Mouse (Mus musculus): Measurements from ENCODE around the gene Slc25a24. TPM values are rescaled to one million over a fixed set of nuclear protein-coding genes. Genes with fewer than 3 reads are reported as not detected.

Gene Slc25a24
- polyA plus RNA-seq, 1 experiment from 2014 or later: 7.5 TPM

- Histone ChIP-seq H3K4me2 (ENCODE audit: low read length) (no peak overlapping the region), H3K36me3 (ENCODE audit: control insufficient read depth, insufficient read depth, low read length) (no peaks in the 10 kb centered on the region), H3K27ac (replicated peaks; ENCODE audit: low read depth, low read length) (peak overlapping the region; percentile 32; the same call in 1 of the 2 replicates), H3K9ac (replicated peaks; ENCODE audit: low read length) (0 out of 2 replicates have a peak overlapping the region, but pooled peaks have one; percentile 12), H3K4me1 (ENCODE audit: control insufficient read depth, insufficient read depth, low read length) (peaks cover 4% of the 10 kb centered on the region; the same call in 1 of the 2 replicates), H3K27me3 (ENCODE audit: control insufficient read depth, insufficient read depth, low read length) (no peaks in the 10 kb centered on the region), H3K9me3 (ENCODE audit: control insufficient read depth, low read length) (no peaks in the 10 kb centered on the region), H3K4me3 (replicated peaks; ENCODE audit: low read depth, low read length) (no peak overlapping the region)
- ATAC-seq (ENCODE audit: low FRiP score, low TSS enrichment) (no peak), DNase-seq (peak; percentile 17)
- 47% methylated on average over 6 of the region's 6 CpGs for WGBS
Observed at GRCm38 (mm10) chr3:109178705-109179104, 55.8 kb downstream of the Slc25a24 start.

DNA sequence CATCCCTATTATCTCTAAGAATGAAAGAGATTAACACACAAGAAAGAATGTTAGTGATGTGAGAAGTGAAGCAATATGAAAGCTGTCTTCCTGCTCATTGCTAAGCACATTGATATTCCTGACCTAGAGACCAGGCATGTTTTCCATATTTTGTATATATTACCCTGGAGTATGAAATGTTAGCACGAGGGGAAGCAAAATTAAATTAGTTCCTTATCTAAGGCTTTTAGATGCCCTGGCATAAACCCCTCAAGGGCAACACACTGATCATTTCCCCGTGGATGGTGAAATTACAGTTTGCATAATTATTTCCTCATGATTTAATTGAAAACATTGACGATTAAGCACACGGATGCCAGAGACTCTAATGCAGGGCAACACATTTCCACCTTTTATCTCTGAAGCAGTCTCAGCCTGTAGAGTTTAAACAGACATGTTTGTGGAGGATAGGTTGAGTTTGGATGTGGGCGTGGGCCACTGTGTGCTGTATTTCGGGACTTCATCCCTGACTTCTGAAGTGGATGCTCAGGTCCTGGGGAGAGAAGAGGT is 56.7 kb downstream of the Slc25a24 start:
- Histone ChIP-seq H3K4me2 (ENCODE audit: low read length) (no peak overlapping the region), H3K4me1 (ENCODE audit: control insufficient read depth, insufficient read depth, low read length) (peaks cover 4% of the 10 kb centered on the region; the same call in 1 of the 2 replicates), H3K9ac (replicated peaks; ENCODE audit: low read length) (no peak overlapping the region), H3K4me3 (replicated peaks; ENCODE audit: low read depth, low read length) (no peak overlapping the region), H3K27me3 (ENCODE audit: control insufficient read depth, insufficient read depth, low read length) (no peaks in the 10 kb centered on the region), H3K27ac (replicated peaks; ENCODE audit: low read depth, low read length) (no peak overlapping the region), H3K9me3 (ENCODE audit: control insufficient read depth, low read length) (no peaks in the 10 kb centered on the region), H3K36me3 (ENCODE audit: control insufficient read depth, insufficient read depth, low read length) (no peaks in the 10 kb centered on the region)
- WGBS: 55% methylated on average over 6 of the region's 6 CpGs
- ATAC-seq (ENCODE audit: low FRiP score, low TSS enrichment): no peak; the same call in 1 of the 2 replicates
- DNase-seq: peak; percentile 43

GRCm38 (mm10) chr3:109196166-109196565 is 73.2 kb downstream of the Slc25a24 start:
- ATAC-seq (ENCODE audit: low FRiP score, low TSS enrichment) (no peak), DNase-seq (no peak)
- Histone ChIP-seq H3K4me1 (ENCODE audit: control insufficient read depth, insufficient read depth, low read length) (no peaks in the 10 kb centered on the region), H3K36me3 (ENCODE audit: control insufficient read depth, insufficient read depth, low read length) (no peaks in the 10 kb centered on the region), H3K9me3 (ENCODE audit: control insufficient read depth, low read length) (no peaks in the 10 kb centered on the region), H3K4me2 (ENCODE audit: low read length) (no peak overlapping the region), H3K27me3 (ENCODE audit: control insufficient read depth, insufficient read depth, low read length) (no peaks in the 10 kb centered on the region), H3K4me3 (replicated peaks; ENCODE audit: low read depth, low read length) (no peak overlapping the region), H3K27ac (replicated peaks; ENCODE audit: low read depth, low read length) (no peak overlapping the region), H3K9ac (replicated peaks; ENCODE audit: low read length) (no peak overlapping the region)
- WGBS: 88% methylated on average over 2 of the region's 2 CpGs

GRCm38 (mm10) chr3:109199280-109199679 is 76.3 kb downstream of the Slc25a24 start:
- Histone ChIP-seq H3K4me3 (replicated peaks; ENCODE audit: low read depth, low read length) (no peak overlapping the region), H3K9ac (replicated peaks; ENCODE audit: low read length) (no peak overlapping the region), H3K4me1 (ENCODE audit: control insufficient read depth, insufficient read depth, low read length) (no peaks in the 10 kb centered on the region), H3K27me3 (ENCODE audit: control insufficient read depth, insufficient read depth, low read length) (no peaks in the 10 kb centered on the region), H3K36me3 (ENCODE audit: control insufficient read depth, insufficient read depth, low read length) (no peaks in the 10 kb centered on the region), H3K27ac (replicated peaks; ENCODE audit: low read depth, low read length) (no peak overlapping the region), H3K4me2 (ENCODE audit: low read length) (no peak overlapping the region), H3K9me3 (ENCODE audit: control insufficient read depth, low read length) (no peaks in the 10 kb centered on the region)
- DNase-seq (peak; percentile 18), ATAC-seq (ENCODE audit: low FRiP score, low TSS enrichment) (no peak)
- WGBS: 87% methylated on average over 1 of the region's 1 CpGs

DNA sequence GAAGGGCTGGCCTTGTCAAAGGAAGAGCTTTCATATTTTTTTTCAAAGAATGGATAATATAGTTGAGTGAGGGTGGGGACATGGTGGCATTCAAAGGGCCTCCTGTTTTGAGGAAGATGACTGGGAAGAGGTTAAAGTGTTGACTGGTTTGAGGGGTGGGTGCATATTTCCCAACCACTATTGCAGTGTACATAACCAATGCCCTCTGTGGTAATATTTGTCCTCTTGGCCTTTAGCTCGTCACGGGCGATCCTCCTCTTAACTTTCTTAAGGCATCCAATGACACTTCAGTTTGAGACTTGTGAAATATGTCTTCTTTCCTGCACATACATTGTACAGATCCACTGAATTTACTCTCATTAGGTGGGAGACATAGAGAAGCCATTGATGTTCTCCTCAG is 89.4 kb downstream of the Slc25a24 start:
- Histone ChIP-seq H3K4me3 (replicated peaks; ENCODE audit: low read depth, low read length) (no peak overlapping the region), H3K4me2 (ENCODE audit: low read length) (no peak overlapping the region), H3K9me3 (ENCODE audit: control insufficient read depth, low read length) (no peaks in the 10 kb centered on the region), H3K9ac (replicated peaks; ENCODE audit: low read length) (no peak overlapping the region), H3K27me3 (ENCODE audit: control insufficient read depth, insufficient read depth, low read length) (no peaks in the 10 kb centered on the region), H3K4me1 (ENCODE audit: control insufficient read depth, insufficient read depth, low read length) (no peaks in the 10 kb centered on the region), H3K36me3 (ENCODE audit: control insufficient read depth, insufficient read depth, low read length) (no peaks in the 10 kb centered on the region), H3K27ac (replicated peaks; ENCODE audit: low read depth, low read length) (no peak overlapping the region)
- no peak for DNase-seq
- WGBS: 95% methylated on average over 3 of the region's 3 CpGs
- ATAC-seq (ENCODE audit: low FRiP score, low TSS enrichment): no peak

- DNase-seq (no peak), ATAC-seq (ENCODE audit: low FRiP score, low TSS enrichment) (no peak)
- Histone ChIP-seq H3K27me3 (ENCODE audit: control insufficient read depth, insufficient read depth, low read length) (no peaks in the 10 kb centered on the region), H3K36me3 (ENCODE audit: control insufficient read depth, insufficient read depth, low read length) (no peaks in the 10 kb centered on the region), H3K9me3 (ENCODE audit: control insufficient read depth, low read length) (no peaks in the 10 kb centered on the region), H3K4me1 (ENCODE audit: control insufficient read depth, insufficient read depth, low read length) (no peaks in the 10 kb centered on the region), H3K4me3 (replicated peaks; ENCODE audit: low read depth, low read length) (no peak overlapping the region), H3K9ac (replicated peaks; ENCODE audit: low read length) (no peak overlapping the region), H3K4me2 (ENCODE audit: low read length) (no peak overlapping the region), H3K27ac (replicated peaks; ENCODE audit: low read depth, low read length) (no peak overlapping the region)
Observed at GRCm38 (mm10) chr3:109216352-109216751, 93.4 kb downstream of the Slc25a24 start.

Other genes with a start within 250 kb of the Slc25a24 start
- not detected in 2 replicates for gene Fndc7, start 233.1 kb upstream of the Slc25a24 start, polyA plus RNA-seq (2014; fragmentation: Nextera tagmentation; extraction: Ambion mirVana)
- 44.0 and 51.5 TPM in 2 replicates for gene Prpf38b, start 211.4 kb upstream of the Slc25a24 start, polyA plus RNA-seq (2014; fragmentation: Nextera tagmentation; extraction: Ambion mirVana)
- gene Henmt1, start 183.3 kb upstream of the Slc25a24 start, polyA plus RNA-seq (2014; fragmentation: Nextera tagmentation; extraction: Ambion mirVana): 1.0 and 2.9 TPM in 2 replicates
- gene Gm9857, start 182.7 kb upstream of the Slc25a24 start, polyA plus RNA-seq (2014; fragmentation: Nextera tagmentation; extraction: Ambion mirVana): 2.0 TPM in 1 of 2 replicates, not detected in the other
- 19.6 and 24.5 TPM in 2 replicates for gene Fam102b, start 95.5 kb upstream of the Slc25a24 start, polyA plus RNA-seq (2014; fragmentation: Nextera tagmentation; extraction: Ambion mirVana)
- gene Slc25a54, start 42.7 kb upstream of the Slc25a24 start, polyA plus RNA-seq (2014; fragmentation: Nextera tagmentation; extraction: Ambion mirVana): not detected in 2 replicates
- 29.1 and 37.3 TPM in 2 replicates for gene Vav3, start 217.5 kb downstream of the Slc25a24 start, polyA plus RNA-seq (2014; fragmentation: Nextera tagmentation; extraction: Ambion mirVana)

Measured in midbrain, embryonic 14.5 days (tissue).